Mouse (Mus musculus): ENCODE results near the gene Gpsm1. TPM values are rescaled to one million over a fixed set of nuclear protein-coding genes. Genes with fewer than 3 reads are reported as not detected.

Gene Gpsm1
- total RNA-seq (2021) = 14.1 TPM in 2 replicates
- long read RNA-seq, experiment 1, transcript Gpsm1-203 (13 exons, 3,127 nt) = major isoform, 6 of 20 reads
- long read RNA-seq, experiment 1, partial matches to known transcripts = 0 of 20 reads
- long read RNA-seq, experiment 1, other reads (novel, unspliced or antisense) = 8 of 20 reads
- long read RNA-seq, experiment 2, transcript Gpsm1-202 (14 exons, 3,384 nt) = major isoform, 9 of 16 reads
- long read RNA-seq, experiment 2, partial matches to known transcripts = 0 of 16 reads
- long read RNA-seq, experiment 2, other reads (novel, unspliced or antisense) = 3 of 16 reads

DNA sequence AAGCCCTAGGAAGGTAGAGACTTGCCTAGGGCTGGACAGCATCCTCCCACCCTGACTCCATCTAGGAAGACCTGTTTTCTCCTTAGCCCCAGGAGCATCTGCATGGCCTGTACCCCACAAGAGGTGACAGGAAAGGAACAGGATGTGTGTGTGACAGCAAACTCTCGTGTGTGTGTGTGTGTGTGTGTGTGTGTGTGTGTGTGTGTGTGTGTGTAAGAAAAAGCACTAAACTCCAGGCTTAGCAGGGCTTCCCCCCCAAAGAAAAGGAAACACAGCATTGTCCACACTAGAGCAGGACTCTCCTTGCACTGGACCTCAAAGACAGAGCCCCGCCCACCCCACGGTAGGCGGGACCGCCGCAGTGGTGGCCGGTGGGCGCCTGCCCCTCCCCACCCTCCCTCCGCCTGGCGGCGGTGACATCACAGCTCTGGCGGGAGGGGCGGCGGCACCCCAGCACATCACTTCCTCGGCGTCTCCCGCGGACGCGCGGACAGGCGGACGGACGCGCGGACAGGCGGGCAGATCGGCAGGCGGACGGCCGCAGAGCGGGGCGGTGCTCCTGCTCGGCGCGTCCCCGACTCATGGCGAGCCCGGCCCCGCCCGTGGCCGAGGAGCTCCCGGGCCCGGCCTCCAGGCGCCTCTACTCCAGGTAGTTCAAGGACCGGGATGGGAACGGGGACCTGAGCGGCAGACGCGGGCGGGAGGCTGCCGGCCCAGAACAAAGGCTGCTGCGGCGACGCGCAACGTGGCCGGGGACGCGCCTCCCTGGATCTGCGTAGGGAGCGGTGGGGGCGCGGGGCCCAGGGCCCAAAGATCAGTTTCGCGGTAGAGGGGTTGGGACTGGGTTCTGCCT lies at the start of gene Gpsm1:
Gene Gpsm1 (plus strand): TSS at position 444 of the 853 bp plus-strand sequence.
- peak; percentile 88 for DNase-seq

DNA sequence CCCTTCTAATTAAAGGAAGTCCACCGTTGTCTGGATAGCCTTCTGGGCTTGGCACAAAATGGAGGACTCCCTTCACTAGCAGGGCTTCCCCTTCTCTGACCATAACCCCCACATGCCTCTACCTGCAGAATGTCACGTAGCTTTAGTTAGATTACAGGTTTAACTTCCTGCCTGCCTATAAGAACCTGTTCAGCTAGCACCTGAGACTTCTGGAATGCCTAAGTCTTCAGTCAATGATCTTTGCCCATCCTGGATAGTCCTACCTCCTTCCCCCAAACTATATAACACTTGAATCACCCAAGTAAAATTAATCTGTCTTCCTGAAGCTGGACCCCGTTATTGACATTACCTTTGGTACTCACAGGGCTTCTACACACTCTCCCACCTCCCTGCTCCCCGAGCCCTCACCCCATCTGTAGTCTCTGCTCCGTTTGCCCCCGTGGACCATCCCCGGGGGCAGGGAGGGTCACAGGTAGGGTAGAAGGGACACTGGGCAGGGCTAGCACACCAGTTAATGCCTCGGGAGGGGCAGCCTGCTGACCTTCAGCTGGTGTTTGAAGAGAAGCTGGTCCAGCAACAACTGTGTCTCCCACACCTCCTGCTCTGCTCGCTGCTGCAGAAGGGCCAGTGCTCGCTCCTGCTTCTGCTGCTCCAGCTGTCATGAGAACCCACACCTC lies 49.1 kb upstream of the Gpsm1 start:
- no peak for DNase-seq

DNA sequence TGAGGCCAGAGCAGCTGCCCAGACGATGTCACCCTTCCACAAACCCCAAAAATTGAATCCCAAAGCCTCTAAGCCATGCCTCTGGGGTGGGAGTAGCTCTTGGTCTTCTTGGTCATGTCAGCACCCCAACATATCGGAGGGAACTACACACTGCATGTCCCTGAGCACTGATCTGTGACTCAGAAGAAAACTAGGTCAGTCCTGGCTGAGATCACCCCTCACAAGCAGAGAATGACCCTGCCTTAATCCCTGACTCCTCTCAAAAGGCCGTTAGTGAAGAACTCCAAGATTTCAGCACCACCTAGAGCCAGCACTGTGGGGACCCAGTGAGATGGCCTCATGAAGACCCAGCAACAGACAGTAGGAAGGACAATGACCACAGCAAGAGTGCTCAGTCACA lies 47.1 kb upstream of the Gpsm1 start:
- DNase-seq = peak; percentile 59

DNA sequence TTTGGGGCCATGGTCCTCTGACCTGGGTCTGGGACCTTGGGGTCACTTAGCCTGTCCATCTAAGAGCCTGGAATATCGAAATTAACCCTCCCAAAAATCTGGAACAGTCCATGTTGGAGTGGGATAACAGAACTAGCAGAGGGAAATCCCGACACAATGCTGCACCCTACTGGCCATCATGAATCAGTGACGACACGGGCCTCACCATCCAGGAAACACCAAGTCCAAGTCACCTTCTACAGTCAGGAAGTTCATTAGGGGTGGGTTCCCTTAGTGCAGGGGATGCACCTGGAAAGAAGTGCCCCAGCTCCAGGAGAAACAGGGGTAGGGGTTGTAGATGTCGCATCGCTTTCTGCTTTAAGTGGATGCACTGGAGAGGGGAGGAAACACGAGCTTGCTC lies 41.7 kb upstream of the Gpsm1 start:
- peak; percentile 69 for DNase-seq

DNA sequence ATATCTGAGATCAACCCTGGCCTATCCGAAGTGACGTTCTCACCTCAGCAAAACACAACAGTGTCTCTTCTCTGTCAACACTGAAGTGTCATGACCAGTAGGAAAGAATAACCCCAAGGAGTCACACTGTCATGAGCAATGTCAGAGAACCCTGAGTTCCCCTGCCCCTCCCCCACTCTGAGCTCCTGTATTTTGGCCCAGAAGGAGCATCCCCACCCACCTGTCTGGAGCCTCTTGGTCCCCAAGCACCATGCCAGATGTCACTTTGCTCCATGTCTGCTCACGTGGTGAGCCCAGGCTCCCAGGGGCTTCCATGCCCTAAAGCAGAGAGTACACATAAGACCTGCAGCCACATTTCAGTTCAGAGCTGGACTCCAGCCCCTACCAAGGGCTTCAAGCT lies 35.6 kb upstream of the Gpsm1 start:
- no peak for DNase-seq

DNA sequence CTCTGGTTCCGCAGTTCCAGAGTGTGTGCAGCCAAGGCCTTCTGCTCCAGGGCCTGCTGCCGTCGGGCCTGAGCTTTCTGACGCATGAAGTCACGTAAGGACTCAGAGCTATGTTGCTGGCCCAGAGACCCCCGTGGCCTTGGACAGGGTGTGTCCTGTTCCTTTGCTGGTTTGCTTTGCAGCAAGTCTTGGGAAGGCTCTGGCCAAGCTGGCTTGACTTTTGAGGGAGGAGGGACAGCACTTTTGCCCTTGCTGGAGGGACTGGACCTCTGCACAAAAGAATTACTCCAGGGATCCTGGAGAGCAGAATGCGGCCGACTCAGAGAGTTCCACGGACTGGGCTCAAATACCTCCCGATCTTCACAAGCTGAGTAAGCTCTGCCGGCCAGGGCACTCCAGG lies 34.7 kb upstream of the Gpsm1 start:
- peak; percentile 29 for DNase-seq

DNA sequence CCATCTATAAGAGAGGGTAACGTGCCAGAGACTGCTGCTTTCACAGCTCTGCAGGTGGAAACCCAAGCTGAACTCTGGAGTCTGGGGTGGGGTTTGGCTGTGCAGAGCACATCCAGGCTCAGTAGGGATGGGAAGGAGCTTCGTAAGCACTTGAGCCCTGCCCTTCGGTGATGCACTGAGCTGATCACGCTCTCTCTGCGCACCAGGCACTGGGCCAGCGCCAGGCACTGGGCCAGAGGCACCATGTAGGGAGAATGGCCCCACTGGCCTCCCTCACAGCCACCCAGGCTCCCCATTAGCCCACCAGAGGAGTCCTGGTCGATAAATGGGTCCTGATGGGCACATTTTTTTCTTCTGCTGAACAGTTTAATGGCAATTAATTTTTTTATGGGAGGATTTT lies 29.5 kb upstream of the Gpsm1 start:
- peak; percentile 53 for DNase-seq

DNA sequence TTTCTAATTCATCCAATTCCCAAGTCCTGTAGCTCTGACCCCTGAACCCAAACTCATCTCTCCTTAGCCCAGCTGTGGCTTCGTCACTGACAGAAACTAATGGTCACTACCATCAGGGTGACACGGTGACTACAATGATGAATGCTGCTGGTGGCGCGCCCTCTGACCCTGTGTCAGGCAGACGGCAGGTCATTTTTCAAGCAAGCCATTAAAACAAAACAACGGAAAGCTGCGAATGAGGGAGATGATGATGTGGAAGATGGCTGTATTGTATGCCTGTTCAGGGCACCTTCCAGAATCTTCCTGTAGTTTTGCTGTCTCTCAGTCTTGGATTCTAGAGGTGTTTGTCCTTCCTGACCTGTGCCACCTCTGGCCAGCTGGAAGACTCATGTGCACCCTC lies 28.9 kb upstream of the Gpsm1 start:
- no peak for DNase-seq

DNA sequence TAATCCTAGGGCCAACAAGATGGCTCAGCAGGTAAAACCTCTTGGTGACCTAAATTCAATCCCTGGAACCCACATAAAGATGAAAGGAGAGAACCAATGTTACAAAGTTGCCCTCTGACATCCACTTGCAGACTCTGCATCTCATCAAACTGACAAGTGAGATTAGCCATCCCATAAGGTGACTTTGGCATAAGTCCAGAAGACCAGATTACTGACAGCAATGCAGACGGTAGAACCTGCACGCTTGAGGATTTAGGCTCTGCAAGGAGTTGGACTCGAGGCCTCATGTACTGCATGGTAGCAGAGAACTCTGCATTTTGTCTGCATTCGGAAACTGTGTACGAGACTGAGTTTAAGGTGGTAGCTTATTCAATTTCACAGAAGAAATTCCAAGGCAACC lies 25.2 kb upstream of the Gpsm1 start:
- DNase-seq = no peak

DNA sequence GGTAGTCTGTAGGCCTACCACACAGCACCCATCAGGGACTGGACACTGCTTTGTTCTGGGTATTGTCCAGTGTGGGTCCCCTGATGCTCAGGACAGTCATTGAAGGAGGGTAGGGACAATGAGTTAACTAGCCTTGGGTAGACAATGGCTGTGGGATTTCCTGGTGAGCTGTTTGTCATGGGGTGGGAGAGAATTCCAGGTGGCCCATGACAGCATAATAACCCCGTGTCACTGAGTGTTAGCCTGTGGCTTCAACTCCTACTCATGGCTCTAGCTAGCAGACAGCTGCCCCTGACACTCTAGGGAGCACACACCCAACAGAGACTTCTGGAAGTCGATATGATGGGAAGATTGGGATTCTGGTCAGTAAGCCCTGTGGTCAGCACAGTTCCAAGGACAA lies 20.9 kb upstream of the Gpsm1 start, which contains the start of gene Ccdc187:
Gene Ccdc187 (minus strand): TSS at position 101 of the 400 bp plus-strand sequence.
- DNase-seq = no peak

DNA sequence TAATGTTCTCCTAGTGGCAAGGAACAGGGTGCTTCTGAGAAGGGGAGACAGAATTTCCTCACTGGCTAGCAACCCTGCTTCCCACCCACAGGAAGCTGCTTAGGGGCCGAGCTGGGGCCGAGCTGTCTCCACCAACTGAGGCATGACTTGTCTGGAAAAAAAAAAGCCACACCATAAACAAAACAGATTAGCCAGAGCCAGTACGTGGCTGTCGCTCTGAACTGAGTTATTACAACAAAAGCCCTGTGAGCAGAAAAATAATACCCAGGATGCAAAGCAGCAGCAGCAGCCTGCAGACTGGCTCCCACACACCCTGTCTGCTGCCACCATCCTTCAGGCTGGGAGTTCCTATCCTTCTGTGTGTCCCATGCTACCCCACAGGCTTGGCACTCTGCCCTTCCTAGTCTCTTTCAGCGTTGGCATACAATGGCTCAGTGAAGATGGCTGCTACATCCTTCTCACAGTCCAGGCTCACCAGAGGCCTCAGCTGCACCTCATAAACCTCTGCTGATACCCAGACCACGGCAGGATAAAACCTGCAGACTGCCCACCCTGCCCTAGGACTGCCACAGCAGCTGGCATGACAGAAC lies 18.6 kb upstream of the Gpsm1 start:
- no peak for DNase-seq

DNA sequence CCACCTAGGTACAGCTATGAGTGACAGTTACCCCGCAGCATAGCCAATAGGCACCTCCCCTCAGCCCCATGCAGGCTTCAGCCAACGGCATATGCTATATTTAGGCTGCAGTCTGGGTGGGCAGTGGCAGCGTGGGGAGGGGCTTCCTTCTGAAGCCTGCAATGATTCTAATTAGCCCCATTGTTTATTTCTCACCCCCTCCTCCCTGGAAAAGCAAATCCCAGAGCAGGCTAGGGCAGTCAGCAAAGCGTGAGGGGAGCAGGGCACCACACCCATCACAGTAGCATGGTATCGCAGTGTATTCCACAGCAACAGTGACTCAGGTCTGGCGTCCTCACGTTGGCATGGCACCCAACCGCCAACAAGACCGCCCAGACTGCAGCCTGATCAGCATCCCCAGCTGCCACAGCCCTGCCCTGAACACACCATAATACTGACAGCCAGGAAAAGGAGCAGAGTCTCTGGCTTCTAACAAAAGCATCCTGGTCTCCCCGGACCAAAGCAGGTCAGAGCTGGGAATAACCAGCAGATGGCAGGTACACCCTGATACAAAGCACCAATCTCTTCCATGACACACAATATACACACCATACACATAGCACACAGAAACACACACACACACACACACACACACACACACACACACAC lies 17.0 kb upstream of the Gpsm1 start:
- peak; percentile 68 for DNase-seq

DNA sequence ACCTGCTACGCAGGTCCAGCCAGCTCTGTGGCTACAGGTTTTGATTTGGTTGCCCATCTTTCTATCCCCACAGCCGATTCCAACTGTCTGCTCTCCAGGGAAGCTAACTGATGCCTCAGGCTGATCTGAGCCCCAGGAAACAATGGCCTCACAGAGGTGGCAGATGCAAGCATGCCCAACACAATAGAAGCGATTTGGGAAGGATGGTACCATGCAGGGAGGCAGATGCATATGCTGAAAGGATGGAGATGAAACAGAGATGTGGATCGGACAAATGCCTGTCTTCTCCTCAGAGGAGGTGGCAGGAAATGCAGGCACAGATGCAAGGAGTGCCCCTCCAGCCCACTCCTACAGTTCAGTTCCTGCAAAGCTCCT lies 16.5 kb upstream of the Gpsm1 start:
- no peak for DNase-seq

DNA sequence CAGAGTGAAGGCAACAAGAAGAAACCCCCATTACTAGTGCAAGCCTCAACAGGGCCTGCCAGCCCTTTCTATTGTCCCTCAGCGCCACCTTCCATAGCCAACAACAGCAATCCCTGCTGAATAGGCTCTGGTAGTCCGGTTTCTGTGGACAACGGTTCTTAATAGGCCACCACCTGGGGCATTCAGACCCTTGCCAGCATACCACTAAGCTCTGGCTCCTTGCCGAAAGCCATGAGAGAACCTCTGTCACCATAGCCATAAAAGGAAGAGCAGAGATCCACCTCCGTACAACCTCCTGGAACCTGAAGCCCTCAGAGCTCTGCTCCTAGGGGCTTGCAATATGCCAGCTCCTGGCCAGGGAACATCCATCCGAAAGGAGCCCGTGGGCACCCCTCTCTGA lies 16.0 kb upstream of the Gpsm1 start:
- DNase-seq = no peak

DNA sequence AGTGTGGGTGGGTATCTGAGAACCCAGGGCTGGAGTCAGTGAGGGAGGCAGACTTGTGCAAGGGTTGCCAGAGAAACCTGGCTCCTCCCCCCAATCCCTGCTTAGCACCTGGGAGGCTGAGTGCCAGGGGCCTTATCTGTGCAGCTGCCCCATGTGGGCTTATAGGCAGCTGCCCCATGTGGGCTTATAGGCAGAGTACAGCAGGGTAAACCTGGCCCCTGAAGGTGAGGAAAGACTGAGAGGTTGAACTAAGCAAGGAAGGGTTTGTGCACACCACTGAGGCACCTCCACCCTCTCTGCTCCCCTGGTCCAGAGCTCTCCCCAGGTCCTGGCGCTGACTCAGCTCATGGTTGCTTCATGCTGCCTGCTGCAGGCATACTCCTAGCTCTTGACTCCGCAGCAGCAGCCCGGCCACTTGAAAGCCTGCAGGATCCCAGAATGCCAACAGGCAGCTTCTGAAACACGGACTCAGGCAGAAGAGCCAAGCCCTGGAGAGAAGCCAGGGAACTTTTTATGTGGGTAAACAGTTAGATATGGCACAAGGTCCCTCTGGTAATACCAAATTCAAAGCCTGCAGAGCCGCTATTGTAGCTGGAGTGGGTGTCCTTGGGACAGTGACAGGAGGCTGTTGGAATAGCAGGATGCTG lies 15.0 kb upstream of the Gpsm1 start:
- DNase-seq = peak; percentile 78

DNA sequence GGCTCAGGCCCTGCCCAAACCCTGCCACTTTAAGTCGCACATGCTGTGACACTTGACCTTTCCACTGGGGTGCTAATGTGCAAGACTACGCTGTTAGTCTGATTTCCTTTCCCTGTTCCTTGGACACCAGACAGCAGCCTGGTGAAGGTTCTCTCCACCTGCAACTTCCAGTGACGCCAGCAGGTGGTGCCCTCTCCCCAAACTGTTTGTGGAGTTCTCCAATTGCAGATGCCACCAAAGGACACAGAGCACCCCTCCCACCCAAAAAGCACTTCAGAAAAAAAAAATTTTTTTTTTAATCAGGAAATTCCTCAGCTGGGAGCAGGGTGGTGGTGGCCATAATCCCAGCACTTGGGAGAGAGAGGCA lies 14.5 kb upstream of the Gpsm1 start:
- DNase-seq = peak; percentile 91

DNA sequence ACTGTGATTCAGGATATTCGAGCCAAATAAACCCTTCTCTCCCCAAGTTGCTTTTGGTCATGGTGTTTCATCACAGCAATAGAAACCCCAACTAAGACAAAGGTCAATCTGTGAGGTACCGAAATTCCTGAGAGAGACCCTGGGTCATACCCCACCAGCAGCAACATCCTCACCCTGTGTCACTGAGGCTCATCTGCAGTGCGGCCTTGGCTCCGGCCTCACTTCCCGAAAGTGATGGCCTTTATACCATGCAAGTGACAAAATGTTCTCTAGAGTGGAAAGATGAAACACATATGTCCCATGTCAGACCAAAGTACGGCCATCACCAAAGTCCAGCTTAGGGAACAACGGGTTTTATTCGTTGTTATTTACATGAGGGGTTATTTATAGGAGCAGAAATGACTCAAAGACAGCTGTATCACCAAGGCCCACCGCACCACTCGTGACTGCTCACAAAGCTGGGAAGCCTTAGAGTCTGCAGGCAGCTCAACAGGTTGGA lies 13.3 kb upstream of the Gpsm1 start:
- DNase-seq = no peak

DNA sequence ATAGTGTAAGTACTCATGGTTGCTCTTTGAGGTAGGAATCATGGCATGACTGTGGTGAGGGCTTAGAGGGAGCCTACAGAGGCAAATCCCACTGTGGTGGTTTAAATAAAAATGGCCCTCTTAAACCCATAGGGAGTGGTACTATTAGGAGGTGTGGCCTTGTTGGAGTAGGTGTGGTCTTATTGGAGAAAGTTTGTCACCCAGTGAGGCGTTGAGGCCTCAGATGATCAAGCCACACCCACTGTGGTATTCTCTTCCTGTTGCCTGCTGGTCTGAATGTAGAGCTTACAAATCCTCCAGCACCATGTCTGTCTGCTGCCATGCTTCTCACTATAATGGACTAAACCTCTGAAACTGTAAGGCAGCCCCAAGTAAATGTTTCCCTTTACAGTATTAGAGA lies 10.6 kb upstream of the Gpsm1 start:
- DNase-seq = no peak

DNA sequence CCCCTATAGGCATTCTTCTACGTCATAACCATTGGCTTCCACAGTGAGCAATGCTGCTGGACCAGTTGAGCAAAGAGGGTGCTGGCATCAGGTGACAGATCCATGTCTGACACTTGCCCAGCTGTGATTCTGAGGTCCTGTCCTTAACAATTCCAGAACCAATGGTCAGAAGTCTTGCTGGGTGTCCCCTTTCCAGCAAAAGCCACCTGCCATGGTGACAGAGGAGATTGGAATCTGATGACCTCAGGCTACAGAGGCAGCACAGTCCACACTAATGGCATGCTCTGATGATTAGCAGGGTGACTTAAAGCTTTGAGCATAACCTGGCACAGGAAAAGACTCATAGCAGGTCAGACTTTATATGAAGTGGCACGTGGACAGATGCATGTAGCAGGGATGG lies 9.8 kb upstream of the Gpsm1 start:
- no peak for DNase-seq

DNA sequence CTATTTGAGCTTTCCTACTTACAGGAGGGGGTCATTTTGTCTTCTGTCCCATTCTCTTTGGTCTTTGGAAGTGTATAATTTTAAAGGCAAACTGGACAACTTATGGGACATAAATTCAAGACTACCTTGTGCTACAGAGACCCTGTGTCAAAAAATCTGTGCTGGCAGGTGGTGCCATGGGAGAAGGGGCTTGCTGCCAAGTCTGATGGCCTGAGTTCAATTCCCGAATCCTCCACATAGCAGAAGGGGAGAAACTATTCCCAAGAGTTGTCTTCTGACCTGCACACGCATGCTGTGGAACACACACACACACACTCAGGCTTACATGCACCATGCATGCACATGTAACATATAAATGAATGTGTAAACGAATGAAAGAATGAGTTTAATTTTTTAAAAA lies 8.6 kb upstream of the Gpsm1 start:
- no peak for DNase-seq

DNA sequence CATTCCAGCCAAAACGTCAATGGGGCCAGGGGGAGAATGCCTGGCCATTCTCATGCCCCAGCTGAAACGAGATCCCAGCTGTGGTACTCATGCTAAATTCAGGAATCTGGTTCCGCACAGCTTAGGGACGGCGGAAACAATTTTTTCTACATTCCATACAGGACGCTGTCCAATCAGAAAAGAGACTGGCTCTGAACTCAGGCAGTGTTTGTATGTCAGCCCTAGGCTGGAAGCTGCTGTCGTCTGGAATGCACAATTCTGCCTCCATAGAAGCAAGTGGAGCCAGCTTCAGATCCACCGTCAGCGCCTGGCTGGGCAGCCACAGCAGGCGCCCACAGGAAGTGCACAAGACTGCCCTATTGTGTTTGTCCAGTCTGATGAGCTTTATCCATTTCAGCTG lies 5.6 kb upstream of the Gpsm1 start:
- no peak for DNase-seq

DNA sequence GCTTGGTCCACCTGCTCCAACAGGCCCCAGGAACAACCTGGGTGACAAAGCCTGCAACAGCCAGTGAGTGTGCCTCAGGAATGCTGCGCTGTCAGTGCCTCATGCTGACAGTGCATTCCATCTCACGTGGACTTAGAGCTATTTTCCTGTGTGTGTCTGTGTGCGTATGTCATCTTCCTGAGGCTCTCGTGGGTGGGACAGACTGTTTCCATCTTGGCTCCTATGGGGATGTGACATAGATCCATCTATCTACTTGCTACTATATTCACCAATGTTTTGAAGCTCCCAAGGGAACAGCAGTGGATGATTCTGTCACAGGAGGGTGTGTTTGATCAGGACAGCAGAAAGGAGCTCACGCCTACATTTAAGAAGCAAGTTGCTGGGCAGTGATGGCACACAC lies 3.4 kb upstream of the Gpsm1 start:
- no peak for DNase-seq
